Mouse (Mus musculus) heart, adult 2 months (tissue): ENCODE results near the gene Trim67. TPM values are rescaled to one million over a fixed set of nuclear protein-coding genes. Genes with fewer than 3 reads are reported as not detected.

Experiments
- DNase-seq, 2 experiments: peaks; one replicate each; pipeline ENCODE4 v3.0.0; 2021
- H3K27ac ChIP-seq: fragments of 200-600 bp; 2 replicates; pipeline ENCODE4 v1.8.1; 2022
- H3K27me3 ChIP-seq: fragments of 200-500 bp; 2 replicates; pipeline ENCODE4 v1.6.1; 2012; ENCODE audit warnings: mild to moderate bottlenecking, low read length, inconsistent platforms, mixed read lengths; ENCODE audit not compliant: control insufficient read depth, insufficient read depth
- H3K36me3 ChIP-seq: fragments of 200-500 bp; 2 replicates; pipeline ENCODE4 v1.6.1; 2012; ENCODE audit warnings: low read length, inconsistent platforms; ENCODE audit not compliant: control insufficient read depth, insufficient read depth
- H3K4me1 ChIP-seq: fragments of 200-500 bp; 2 replicates; pipeline ENCODE4 v1.6.1; 2011; ENCODE audit warnings: low read length; ENCODE audit not compliant: control insufficient read depth, insufficient read depth
- H3K4me3 ChIP-seq: fragments of 200-600 bp; 2 replicates; pipeline ENCODE4 v1.8.1; 2022
- H3K79me2 ChIP-seq: fragments of 200-500 bp; replicated peaks from 2 replicates; pipeline ENCODE4 v1.6.1; 2012; ENCODE audit warnings: mild to moderate bottlenecking, inconsistent platforms, low read length, moderate library complexity, mixed read lengths; ENCODE audit not compliant: control insufficient read depth, insufficient read depth
- H3K9ac ChIP-seq: fragments of 200-500 bp; 2 replicates; pipeline ENCODE4 v1.6.1; 2012; ENCODE audit warnings: low read depth, mild to moderate bottlenecking, control low read depth, inconsistent platforms, low read length, mixed read lengths
- CTCF ChIP-seq: fragments of 200-600 bp; IDR thresholded peaks from 2 replicates; pipeline ENCODE4 v1.8.1; 2022; ENCODE audit warnings: antibody characterized with exemption, mild to moderate bottlenecking, moderate library complexity
- EP300 ChIP-seq: fragments of 200-500 bp; IDR thresholded peaks from 2 replicates; pipeline ENCODE4 v1.6.1; 2011; ENCODE audit warnings: low read depth, low read length, control low read depth; ENCODE audit not compliant: insufficient read depth
- POLR2A ChIP-seq: fragments of 200-500 bp; IDR thresholded peaks from 2 replicates; pipeline ENCODE4 v1.6.1; 2011; ENCODE audit warnings: mild to moderate bottlenecking, low read depth, low read length, control low read depth; ENCODE audit not compliant: insufficient read depth
- WGBS: fragments of 180-500 bp; shearing (Covaris S2); methylation state at CpG from one replicate; pipeline ENCODE4 v1.1.7; 2018; 5-methylcytosine and 5-hydroxymethylcytosine counted together
- intact Hi-C: fragments of 180-260 bp; cut with DNase I; formaldehyde crosslinking; loops from one replicate; pipeline ENCODE4 v1.15.1; 2025
- polyA plus RNA-seq: library from polyadenylated mRNA; depleted of rRNA; stranded (reverse); fragments of >200 nt; gene quantifications from 2 replicates; pipeline ENCODE4 v1.2.3, GENCODE M21; 2012
- total RNA-seq, 2 experiments: library from RNA; stranded (reverse); gene quantifications; 2 replicates each; pipeline ENCODE4 v1.2.3; 2021

Gene Trim67
- total and polyA plus RNA-seq, 3 experiments, result 0.43 to 1.3 (median 0.47) TPM

- no peaks in the 10 kb centered on the region for H3K36me3 ChIP-seq
- H3K4me3 ChIP-seq, result no peak overlapping the region
- intact Hi-C loops, result no loop called here
- H3K27me3 ChIP-seq, result peaks cover 24% of the 10 kb centered on the region
- H3K79me2 ChIP-seq, result no peaks in the 10 kb centered on the region
- 36% methylated on average over 4 of the region's 4 CpGs for WGBS
- H3K9ac ChIP-seq, result no peak overlapping the region
- H3K4me1 ChIP-seq, result no peaks in the 10 kb centered on the region
- H3K27ac ChIP-seq, result no peak overlapping the region
- no peak for DNase-seq
- TF ChIP-seq EP300 (no peak), POLR2A (no peak), CTCF (no peak)
Observed at GRCm38 (mm10) chr8:124791751-124792150, 1.1 kb upstream of the Trim67 start.

DNA sequence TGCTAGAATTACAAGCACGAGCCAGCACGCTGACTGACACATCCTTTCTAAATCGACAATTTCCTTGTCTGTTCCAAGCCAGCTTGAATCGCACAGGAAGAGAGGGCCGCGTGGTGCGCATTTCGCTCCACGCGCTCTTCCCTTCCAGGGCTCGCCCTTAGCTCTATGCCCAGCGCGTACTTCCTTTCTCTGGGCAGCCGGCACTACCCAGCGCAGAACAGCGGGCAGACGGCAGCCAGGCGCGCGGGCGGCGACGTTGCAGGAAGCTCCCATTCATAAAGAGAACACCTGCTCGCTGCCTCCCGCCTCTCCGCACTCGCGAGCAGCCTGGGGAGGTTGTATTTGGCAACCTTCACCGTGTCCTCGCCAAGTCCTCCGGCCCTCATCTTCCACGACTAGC, 706 bp upstream of the Trim67 start:
- TF ChIP-seq CTCF (no peak), EP300 (no peak), POLR2A (no peak)
- H3K4me3 ChIP-seq, result no peak overlapping the region; the same call in 1 of the 2 replicates
- WGBS, result 2% methylated on average over 32 of the region's 32 CpGs
- H3K36me3 ChIP-seq, result no peaks in the 10 kb centered on the region
- intact Hi-C loops, result no loop called here
- H3K9ac ChIP-seq, result no peak overlapping the region
- peaks cover 24% of the 10 kb centered on the region for H3K27me3 ChIP-seq
- no peaks in the 10 kb centered on the region for H3K4me1 ChIP-seq
- no peaks in the 10 kb centered on the region for H3K79me2 ChIP-seq
- DNase-seq, result no peak
- no peak overlapping the region for H3K27ac ChIP-seq

- Histone ChIP-seq H3K4me3 (peak overlapping the region; percentile 46), H3K27me3 (peaks cover 24% of the 10 kb centered on the region), H3K4me1 (no peaks in the 10 kb centered on the region), H3K36me3 (no peaks in the 10 kb centered on the region), H3K79me2 (no peaks in the 10 kb centered on the region), H3K27ac (no peak overlapping the region), H3K9ac (no peak overlapping the region)
- peak; percentile 86 to 92 for DNase-seq
- TF ChIP-seq CTCF, result no peak
- no peak for TF ChIP-seq POLR2A
- no peak for TF ChIP-seq EP300
- intact Hi-C loops, result no loop called here
- under 1% methylated on average over 51 of the region's 51 CpGs for WGBS
Observed at GRCm38 (mm10) chr8:124793172-124793651, 320 bp downstream of the Trim67 start.

GRCm38 (mm10) chr8:124793661-124794485, 981 bp downstream of the Trim67 start:
- Histone ChIP-seq H3K4me3 (peak overlapping the region; percentile 3; the same call in 1 of the 2 replicates), H3K79me2 (no peaks in the 10 kb centered on the region), H3K27ac (no peak overlapping the region), H3K27me3 (peaks cover 24% of the 10 kb centered on the region), H3K4me1 (no peaks in the 10 kb centered on the region), H3K9ac (no peak overlapping the region), H3K36me3 (no peaks in the 10 kb centered on the region)
- peak in 1 of 2 experiments; percentile 23 for DNase-seq
- intact Hi-C loops, result no loop called here
- TF ChIP-seq EP300, result no peak
- no peak for TF ChIP-seq POLR2A
- TF ChIP-seq CTCF, result no peak
- WGBS, result under 1% methylated on average over 78 of the region's 81 CpGs

DNA sequence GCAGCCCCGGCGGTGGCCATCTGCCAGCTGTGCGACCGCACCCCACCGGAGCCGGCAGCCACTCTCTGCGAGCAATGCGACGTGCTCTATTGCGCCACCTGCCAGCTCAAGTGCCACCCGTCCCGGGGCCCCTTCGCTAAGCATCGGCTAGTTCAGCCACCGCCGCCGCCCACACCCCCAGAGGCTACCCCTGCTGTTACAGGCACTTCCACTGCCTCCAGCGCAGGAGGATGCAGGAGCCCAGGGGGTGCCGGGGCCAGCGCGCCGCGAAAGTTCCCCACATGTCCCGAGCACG, 1.5 kb downstream of the Trim67 start:
- no peaks in the 10 kb centered on the region for H3K4me1 ChIP-seq
- peaks cover 24% of the 10 kb centered on the region for H3K27me3 ChIP-seq
- no peak overlapping the region for H3K9ac ChIP-seq
- H3K4me3 ChIP-seq, result no peak overlapping the region
- intact Hi-C loops, result no loop called here
- 0% methylated on average over 25 of the region's 25 CpGs for WGBS
- no peak overlapping the region for H3K27ac ChIP-seq
- DNase-seq, result peak; percentile 31 to 42
- no peaks in the 10 kb centered on the region for H3K79me2 ChIP-seq
- TF ChIP-seq EP300, result no peak
- TF ChIP-seq POLR2A, result no peak
- TF ChIP-seq CTCF, result peak; percentile 48
- H3K36me3 ChIP-seq, result no peaks in the 10 kb centered on the region

- peaks cover 24% of the 10 kb centered on the region for H3K27me3 ChIP-seq
- WGBS, result 70% methylated on average over 8 of the region's 8 CpGs
- intact Hi-C loops, result no loop called here
- H3K27ac ChIP-seq, result no peak overlapping the region
- no peaks in the 10 kb centered on the region for H3K79me2 ChIP-seq
- H3K36me3 ChIP-seq, result no peaks in the 10 kb centered on the region
- no peak overlapping the region for H3K4me3 ChIP-seq
- H3K4me1 ChIP-seq, result no peaks in the 10 kb centered on the region
- no peak for DNase-seq
- no peak overlapping the region for H3K9ac ChIP-seq
- TF ChIP-seq EP300 (no peak), POLR2A (no peak), CTCF (no peak)
Observed at GRCm38 (mm10) chr8:124795781-124796488, 3.0 kb downstream of the Trim67 start.
